Mouse (Mus musculus) kidney, postnatal 36 days (tissue): ENCODE data around the gene Oxct2a.
A peak's percentile ranks its signal among the peaks of the same experiment; 100 is the strongest.
"Not testable (repeated sequence)": the region's sequence is repeated elsewhere in the genome, so short reads cannot be mapped to it uniquely, and the experiment has no call there.

Experiments used
- DNase-seq, 2 experiments: peaks; one replicate each; pipeline ENCODE4 v3.0.0; 2021 to 2022; ENCODE audit warnings: mixed read lengths in 2 of 2

The Oxct2a gene

DNA sequence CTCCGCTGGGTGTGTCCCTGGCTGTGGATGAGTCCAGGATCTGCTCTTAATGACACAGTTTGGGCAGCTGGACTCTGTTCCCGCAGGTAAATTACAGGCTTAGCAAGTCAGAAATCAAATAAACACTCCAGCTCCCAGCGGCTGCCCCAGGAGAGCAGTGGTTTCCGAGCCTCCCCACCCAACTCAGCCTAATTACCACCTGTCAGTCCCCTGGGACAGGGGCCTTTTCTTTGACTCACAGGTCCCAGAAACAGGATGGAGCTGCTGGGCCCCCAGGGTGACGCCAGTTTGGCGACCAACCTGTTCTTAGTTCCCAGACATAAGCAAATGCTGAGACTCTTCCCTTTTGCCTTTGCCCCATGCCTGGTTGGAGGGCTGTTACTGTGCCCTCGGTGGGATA lies 11.6 kb downstream of the Oxct2a start:
- no peak for DNase-seq

DNA sequence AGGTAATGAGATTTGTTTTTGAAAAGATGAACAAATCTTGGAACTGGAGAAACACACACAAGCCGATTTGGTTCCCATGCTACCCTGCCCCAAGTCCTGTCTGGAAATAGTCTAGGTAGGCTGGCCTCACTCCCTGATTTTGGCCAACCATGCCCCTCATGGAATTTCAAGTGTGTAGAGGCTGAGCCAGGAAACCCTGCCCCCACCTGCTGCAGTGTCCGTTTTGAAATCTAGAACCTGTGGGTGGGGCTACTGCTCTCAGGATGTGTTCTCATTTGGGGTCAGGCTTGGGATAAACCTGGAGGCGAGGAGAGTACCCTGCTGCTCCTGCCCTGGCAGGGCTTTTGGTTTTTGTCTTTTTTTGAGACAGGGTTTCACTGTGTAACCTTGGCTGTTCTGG lies 15.1 kb downstream of the Oxct2a start:
- no peak for DNase-seq

DNA sequence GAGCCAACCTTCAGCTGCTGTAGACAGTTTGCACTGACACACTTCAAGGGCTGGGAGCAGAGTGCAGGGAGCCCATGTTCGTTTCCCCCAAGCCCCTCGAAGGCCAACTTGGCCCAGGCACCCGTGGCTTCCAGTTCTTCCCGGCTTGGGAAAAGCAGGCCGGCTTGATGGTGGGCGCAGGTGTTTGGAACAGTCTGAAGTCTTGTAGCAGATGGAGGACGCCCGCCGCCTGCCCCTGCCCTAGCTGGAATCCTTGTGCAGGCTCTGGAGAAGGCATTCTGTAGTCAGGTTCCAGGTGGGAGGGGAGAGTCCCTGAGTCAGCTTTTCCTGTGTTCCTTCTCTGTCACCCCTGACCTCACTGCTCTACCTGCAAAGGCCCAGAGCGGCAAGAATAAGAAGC lies 16.4 kb downstream of the Oxct2a start:
- no peak for DNase-seq

DNA sequence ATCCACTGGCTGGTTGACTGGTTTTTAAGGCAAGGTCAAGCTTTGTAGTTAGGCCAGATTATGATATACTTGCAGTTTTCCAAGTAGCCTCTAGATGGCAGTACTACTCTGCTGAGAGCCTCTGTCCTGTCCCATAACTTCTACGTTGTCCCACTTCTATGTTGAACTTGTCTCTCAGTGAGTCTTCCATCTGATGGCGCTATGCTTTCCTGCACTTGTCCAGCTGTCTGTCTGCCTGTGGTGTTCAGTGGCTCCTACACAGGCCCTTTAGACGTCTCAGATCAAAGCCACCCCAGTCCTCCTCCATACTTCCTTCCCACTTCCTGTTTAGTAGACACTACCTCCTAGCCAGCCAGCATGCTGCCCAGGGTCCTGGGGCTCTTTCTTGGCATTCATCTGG lies 17.6 kb downstream of the Oxct2a start:
- DNase-seq = peak; percentile 23 to 51

DNA sequence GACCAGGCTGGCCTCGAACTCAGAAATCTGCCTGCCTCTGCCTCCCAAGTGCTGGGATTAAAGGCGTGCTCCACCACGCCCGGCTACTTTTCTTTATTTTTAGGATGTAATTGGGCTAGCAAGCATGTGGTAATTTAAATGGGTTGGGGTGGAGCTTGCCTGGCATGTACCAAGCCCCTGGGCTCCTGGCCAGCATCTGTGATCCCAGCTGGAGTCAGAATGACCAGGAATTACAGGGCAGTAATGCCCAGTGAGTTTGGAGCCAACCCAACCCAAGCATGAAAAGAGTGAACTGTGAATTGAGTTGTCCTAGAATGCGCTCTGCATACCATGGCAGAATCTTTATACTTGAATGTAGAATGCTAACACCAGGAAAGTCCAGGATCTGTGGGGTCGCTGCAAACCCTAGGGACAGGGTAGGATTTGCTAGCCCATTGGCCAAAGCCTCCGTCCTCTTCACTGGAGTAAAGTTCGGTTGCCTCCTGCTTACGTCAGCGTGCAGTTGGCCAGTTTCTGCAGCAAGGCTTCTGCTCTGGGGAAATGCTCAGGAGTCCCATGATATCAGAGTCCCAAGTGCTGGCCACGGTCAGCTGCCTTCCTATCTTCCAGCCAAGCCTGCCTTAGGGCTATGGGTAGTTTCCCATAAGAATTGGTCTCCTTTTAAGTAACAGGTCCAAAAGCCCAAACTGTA lies 24.3 kb downstream of the Oxct2a start:
- peak; percentile 79 to 82 for DNase-seq

DNA sequence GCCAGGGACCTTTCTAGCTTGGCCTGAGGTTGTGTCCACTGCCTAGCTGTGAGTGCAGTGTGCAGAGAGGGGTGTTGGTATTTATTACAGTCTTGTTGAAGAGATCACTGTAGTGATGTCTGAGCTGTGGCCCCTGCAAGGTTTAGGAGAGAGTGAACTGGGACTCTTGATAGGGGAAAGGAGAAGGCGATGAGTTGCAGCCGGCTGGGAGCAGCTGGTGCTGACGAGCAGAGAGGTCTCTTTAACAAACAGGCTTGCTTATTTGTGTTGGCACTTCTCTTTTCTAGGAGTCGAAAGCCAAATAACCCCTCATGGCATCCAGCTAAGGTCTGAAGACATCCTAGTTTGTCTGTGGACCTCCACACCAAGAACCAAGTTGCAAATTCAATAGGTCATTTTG lies 25.2 kb downstream of the Oxct2a start:
- DNase-seq = peak in 1 of 2 experiments; percentile 47

DNA sequence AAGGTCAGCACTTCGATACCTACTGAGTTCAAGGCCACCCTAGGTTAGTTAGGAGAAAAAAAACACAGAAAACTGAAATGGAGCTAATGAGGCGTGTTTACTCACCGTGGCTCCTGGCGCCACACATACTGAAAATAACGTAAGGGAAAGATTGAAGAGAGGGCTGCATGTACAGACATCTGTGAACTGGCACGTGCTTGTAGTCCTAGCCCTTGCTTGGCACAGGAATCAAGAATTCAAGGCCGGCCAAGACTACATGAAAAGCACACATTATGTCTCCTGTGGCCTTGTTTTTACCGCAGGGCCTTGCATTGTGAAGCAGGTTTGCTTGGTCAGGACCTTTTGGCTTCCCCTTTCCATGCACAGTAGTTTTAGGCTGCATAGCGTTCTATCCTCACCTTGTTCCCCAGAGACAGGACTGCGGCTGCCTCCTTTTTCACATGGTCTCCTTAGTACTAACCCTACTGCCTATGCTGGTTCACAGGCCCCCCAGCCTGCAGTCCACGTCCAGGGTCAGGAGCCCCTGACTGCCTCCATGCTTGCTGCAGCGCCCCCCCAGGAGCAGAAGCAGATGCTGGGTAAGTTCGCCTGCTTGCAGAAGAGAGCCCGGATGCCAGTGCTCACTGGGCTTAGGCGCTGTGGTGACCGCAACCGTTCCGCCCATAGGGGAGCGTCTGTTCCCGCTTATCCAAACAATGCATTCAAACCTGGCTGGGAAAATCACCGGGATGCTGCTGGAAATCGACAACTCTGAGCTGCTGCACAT lies 26.1 kb downstream of the Oxct2a start:
- no peak for DNase-seq

DNA sequence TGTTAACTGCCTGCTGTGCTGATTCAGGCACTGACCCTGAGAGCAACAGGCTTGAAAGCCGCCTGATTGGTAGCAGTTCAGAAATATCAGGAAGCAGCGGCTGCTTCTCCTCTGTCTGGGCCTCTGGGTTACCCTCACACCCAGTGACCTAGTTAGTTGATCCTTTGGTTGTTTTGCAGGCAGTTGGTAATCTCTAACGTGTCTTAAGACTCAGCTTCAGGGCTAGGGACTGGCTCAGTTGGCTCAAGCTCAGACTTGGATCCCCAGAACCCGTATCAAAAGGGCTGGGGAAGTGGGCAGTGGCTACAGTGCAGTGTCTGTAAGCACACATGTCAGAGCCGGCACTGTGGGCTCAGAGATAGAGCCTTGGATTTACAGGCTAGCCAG lies 27.3 kb downstream of the Oxct2a start:
- no peak for DNase-seq

DNA sequence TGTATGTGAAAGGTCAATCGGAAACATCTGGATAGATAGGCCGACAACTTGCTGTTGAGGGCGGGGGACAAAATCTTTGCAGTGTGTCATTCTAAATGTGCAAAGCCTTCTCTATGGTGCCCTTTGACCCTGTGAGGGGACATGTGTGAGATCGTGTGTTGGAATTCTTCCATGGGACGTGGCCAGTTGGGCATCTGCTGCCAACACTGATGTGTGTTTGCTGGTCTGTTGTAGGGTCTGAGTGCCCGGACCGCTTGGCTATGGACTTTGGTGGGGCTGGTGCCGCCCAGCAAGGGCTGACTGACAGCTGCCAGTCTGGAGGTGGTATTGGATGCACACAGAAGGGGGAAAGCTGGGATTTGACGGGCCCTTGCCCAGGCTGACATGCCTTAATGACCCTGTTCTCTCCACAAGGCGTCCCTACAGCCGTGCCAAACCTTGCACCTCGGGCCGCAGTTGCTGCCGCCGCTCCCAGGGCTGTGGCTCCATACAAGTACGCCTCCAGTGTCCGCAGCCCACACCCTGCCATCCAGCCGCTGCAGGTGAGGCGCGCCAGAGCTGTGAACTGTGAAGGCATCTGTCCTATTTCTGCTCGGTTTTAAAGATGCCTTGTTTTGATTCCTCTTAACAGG lies 27.8 kb downstream of the Oxct2a start:
- no peak for DNase-seq

DNA sequence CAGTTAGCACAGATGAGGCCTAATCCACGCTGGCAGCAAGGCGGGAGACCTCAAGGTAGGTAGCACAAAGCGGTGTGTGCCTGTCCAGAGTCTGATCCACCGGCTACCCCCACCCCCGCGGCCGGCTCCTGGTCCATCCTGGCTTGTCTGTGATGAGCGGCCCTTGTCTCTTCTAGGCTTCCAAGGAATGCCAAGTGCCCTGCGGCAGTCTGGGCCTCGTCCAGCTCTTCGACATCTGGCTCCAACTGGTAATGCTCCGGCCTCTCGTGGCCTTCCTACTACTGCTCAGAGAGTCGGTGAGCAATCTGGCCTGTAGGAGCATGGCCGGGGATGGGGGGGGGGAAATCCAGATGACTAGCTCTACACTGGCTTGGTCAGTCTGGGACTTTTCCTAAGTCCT lies 28.4 kb downstream of the Oxct2a start:
- DNase-seq = not testable (repeated sequence)

DNA sequence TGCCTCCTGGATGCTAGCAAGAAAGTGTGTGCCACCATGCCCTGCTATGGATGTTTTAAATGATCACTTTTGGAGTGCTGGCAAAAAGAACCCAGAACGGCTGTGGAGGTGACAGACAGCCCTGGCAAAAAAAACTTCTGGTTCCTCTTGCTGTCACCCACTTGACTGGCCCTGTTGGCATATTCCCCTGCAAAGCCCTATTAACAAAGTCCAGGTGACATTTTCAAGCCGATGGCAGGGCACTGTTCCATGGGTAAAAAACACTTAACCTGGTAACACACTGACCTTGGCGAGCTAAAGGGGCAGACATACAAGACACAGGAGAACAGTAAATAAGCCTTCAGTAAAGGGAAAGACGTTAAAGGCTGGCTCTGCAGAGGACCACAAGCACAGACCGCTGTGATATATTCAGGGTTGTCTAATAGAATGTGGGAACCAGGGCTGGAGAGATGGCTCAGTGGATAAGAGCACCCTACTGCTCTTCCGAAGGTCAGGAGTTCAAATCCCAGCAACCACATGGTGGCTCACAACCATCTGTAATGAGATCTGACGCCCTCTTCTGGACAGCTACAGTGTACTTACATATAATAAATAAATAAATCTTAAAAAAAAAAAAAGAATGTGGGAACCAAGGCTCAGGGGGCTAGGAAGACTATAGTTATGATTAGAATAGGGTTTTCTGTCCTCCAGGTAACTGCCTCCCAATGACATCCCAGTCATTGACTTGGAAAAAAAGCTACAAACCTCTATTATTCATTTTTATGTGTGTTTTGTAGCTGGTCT lies 29.6 kb downstream of the Oxct2a start:
- no peak for DNase-seq

DNA sequence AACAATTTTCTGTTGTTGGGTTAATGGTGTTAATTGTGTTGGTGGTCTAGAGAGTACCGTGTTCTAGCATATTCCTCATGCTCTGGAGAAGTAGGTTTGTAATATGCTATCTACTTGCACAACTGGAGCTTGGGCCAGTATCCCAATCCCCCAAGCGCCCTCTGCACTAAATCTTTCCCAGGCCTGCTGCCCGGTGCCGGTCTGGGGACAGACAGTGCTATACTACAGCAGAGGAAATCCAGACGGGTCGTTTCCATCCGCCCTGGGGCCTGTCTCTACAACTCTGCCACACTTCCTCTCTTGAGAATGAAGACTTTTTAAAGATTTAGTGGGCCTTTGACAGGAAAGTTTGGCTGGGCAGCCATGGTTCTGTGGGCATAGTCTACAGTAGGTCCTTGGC lies 30.4 kb downstream of the Oxct2a start:
- peak; percentile 27 to 34 for DNase-seq

DNA sequence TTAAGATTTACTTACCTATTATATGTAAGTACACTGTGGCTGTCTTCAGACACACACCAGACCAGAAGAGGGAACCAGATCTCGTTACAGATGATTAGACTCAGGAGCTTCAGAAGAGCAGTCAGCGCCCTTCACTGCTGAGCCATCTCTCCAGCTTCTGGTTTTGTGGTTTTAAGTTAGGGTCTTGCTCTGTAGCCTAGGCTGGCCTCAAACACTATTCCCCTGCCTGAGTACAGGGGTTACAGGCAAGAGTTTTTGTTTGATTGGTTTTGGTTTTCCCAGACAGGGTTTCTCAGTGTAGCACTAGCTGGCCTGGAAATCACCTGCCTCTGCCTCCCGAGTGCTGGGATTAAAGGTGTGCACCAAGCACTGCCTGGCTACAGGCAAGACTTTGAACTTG lies 31.0 kb downstream of the Oxct2a start:
- no peak for DNase-seq

DNA sequence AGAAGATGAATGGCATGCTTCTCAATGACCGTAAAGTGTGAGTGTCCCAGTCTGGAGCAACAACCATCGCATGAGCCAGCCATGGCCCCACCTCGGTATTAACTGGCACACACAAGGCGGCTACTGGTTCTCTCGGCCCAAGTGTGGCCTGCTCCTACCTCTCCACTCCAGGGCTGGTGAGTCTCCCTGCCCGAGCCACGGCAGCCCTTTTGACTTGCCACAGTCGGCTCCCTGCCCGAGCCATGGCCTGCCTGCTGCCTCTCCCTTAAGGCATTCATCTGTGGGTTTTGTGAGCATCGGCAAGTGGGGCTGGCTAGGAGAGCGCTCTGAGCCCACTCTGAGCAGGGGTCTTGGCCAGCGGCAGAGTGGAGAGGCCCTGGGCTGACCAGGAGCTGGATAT lies 34.4 kb downstream of the Oxct2a start:
- DNase-seq = no peak

DNA sequence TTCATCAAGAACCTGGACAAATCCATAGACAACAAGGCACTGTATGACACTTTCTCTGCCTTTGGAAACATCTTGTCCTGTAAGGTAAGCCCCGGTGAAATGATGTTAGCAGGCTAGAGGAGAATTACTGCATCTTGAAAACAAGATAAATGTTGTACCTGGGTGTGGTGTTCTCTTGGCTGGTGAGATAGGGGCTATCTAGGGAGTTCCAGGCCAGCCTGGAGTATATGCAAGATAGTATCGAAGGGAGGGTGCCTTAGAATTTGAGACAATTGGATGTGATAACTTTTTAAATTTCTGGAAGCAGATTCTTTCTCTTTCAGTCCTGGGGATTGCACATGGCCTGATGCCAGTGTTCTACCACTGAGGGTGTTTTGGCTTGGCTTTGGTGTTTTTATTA lies 36.6 kb downstream of the Oxct2a start:
- DNase-seq = no peak

DNA sequence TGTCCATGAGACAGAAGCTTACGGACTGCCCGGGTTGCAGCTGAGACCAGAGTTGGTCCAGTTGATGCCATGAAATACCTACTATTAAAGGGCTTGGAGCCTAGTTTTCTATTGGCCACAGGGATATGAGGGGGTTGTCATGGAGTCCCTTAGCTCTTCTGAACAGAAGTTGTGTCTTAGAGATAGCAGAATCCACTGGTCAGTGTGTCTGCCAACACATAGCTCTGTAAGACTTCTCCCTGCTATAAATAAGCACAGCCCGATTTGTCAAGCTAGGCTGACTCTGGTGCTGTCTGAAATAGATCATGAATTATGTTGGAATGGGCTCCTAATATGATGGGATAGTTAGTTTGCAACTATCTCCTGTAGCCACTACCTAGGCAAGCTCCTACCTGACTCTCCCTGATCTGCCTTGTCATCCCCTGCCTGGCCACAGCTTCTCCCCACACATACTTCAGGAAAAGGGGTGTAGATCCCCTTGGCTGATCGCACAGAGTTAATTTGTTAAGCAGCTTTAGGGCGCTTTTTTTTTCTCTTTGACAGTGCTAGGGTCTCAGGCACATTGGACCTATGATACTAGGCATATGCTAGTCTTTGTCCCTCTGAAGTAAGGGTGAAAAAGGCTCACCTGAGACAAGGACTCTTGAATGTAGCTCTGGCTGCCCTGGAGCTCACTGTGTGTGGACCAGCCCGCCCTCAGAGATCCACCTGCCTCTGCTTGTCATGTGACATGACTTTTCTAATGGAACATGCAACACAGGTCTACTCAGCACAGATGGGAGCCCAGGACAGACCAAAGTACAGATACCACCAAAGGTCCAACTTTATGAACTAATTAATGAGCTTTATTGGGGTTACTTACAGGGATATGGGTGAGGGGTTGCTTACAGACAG lies 38.5 kb downstream of the Oxct2a start:
- peak; percentile 51 to 54 for DNase-seq

DNA sequence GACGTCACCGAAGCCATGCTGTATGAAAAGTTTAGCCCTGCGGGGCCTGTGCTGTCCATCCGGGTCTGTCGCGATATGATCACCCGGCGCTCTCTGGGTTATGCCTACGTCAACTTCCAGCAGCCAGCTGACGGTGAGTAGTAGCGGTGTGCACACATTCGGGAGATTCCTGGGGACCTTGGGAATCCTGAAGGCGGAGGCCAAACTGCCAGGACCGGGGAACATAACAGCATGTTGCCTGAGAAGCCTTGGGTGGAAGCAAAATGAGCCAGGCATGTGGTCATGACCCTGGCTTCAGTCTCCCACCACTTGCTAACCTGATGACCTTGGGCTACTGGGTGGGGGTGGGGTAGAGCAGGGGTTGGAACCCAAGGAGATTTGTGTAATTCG lies 39.8 kb downstream of the Oxct2a start:
- DNase-seq = peak in 1 of 2 experiments; percentile 41

DNA sequence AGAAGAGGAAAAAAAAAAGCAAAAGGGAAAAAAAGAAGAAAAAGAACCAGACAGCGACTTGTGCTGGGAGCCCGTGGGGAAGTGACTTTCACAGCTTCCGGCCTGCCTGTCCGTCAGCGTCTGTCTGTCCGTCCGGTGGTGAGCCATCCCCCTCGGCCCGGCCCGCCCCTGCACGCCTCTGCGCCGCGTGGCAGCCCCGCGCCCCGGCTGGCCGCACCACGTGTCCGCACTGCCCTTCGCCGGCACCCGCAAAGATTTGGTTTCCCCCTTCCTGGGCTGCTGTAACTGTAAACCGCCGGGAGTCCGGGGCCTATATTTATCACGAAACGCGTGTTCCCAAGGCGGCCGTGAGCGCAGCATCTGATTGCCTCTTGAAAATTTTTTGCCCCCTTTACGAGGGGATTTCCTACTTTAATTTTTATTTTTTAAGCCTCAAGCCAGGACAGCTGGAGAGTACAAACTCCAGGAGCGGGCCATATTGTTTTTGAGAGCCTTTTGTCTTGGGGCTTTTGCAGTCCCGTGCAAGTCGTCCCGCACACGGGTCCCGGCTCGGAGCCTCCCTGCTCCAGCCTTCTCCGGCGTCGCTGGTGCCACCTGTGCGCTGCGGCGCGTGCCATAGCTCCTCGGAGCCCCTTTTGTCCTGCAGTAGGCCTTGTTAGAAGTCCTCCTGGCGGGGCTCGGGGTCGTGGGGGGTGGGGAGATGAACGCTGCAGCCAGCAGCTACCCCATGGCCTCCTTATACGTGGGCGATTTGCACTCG lies 40.3 kb downstream of the Oxct2a start:
- peak in 1 of 2 experiments; percentile 56 for DNase-seq

DNA sequence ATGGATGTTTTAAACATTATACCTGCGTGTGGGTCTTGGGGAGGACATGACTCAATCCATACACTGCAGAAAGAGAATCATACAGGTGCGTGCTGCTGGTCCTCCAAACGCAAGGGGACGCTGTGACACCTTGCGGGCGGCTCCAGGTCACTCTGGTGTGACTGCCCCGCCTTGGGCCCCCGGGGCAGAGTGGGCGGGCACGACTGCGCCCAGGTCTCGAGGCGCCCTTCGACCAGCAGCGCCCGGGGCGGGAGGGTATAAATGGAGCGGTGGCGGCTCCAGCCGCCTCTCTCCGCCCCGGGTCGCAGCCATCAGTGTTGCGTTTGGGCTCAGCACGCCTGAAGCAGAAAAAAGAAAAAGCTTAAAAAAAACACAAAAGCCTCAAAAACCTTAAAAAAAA lies 40.9 kb downstream of the Oxct2a start:
- DNase-seq = peak; percentile 94 to 98

DNA sequence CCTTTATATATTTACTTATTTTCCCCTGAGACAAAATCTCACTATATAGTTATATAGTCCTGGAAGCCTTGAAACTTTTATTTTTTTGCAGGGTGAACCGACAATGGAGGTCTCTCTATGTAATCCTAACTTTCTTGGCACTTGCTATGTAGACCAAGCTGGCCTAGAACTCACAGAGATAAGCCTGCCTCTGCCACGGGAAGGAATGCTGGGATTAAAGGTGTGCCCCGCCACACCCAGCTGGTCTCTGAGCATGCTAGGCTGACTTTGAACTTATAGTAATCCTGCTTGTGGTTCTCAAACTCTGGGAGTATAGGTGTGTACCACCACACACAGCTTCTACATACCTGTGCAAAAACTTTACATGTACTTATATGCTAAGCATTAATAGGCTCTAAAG lies 43.3 kb downstream of the Oxct2a start:
- no peak for DNase-seq
